Mouse (Mus musculus): ENCODE data around the gene Rnft1. TPM values are rescaled to one million over a fixed set of nuclear protein-coding genes. Genes with fewer than 3 reads are reported as not detected.
"Not testable (repeated sequence)": the region's sequence is repeated elsewhere in the genome, so short reads cannot be mapped to it uniquely, and the experiment has no call there.

The Rnft1 gene
- 10 to 100 TPM; 24.5 to 29.3 (median 27.0) TPM for total RNA-seq (2022)

GRCm38 (mm10) chr11:86484101-86484868 lies at the start of gene Rnft1:
TSS of gene Rnft1 (plus strand) at chr11:86484657.
- peak; percentile 86 to 98 for DNase-seq (ENCODE audit: low spot score in 2 of 2)

DNA sequence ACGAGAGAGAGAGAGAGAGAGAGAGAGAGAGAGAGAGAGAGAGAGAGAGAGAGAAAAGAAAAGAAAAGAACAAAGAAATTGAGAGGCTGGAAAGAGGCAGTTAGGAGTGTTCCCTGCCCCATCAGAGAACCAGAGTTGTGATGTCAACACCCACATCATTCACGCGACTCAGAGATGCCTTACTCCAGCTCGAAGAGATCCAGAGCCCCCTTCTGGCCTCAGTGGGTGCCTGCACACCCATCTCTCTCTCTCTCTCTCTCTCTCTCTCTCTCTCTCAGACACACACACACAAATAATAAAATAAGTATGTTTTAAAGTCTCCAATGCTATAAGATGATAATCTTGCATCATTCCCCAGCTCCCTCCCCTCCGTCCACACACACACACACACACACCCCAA lies 47.6 kb upstream of the Rnft1 start:
- DNase-seq (ENCODE audit: low spot score in 2 of 2) = no peak

DNA sequence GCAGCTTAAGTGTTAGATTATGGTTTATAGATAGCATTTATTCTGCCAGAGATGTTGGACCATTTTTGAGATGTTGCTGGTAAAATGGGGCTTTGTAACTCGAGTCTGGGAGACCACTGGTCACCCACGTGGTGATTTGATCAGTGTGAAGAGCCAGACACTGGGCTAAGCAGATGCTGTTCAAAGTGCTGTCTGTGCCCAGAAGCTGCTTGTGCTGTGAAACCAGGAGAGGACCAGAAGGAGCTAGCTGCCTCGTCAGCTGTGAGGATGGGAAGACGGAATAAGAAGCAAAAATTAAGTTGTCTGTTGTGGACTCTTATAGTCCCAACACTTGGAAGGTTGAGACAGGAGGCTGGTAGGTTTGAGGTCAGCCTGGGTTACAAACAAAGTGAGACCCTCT lies 46.2 kb upstream of the Rnft1 start:
- no peak for DNase-seq (ENCODE audit: low spot score in 2 of 2)

GRCm38 (mm10) chr11:86440791-86441190 lies 43.7 kb upstream of the Rnft1 start:
- no peak for DNase-seq (ENCODE audit: low spot score in 2 of 2)

- DNase-seq (ENCODE audit: low spot score in 2 of 2) = no peak
Measured at GRCm38 (mm10) chr11:86453991-86454390, 30.5 kb upstream of the Rnft1 start.

DNA sequence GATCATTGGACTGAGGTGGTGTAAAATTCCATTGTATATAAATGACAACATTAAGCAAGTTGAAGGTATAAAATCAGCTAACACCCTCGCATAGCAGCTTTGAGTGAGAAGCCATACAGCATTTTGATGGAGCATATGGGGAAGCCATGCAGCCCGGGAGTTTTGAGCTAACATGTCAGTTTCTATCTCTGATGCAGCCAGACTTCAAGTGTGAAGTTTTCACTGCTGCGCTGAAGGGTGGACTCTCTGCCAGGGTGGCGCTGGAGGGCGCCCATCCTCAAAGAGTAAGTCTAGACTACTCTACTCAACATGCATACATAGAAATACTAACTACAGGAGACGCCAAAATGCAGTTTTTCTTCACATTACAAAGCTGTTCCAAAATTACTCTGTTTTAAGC lies 26.9 kb upstream of the Rnft1 start:
- DNase-seq (ENCODE audit: low spot score in 2 of 2) = no peak

GRCm38 (mm10) chr11:86458866-86459265 lies 25.6 kb upstream of the Rnft1 start:
- no peak for DNase-seq (ENCODE audit: low spot score in 2 of 2)

- no peak for DNase-seq (ENCODE audit: low spot score in 2 of 2)
Measured at GRCm38 (mm10) chr11:86462579-86462978, 21.9 kb upstream of the Rnft1 start.

DNA sequence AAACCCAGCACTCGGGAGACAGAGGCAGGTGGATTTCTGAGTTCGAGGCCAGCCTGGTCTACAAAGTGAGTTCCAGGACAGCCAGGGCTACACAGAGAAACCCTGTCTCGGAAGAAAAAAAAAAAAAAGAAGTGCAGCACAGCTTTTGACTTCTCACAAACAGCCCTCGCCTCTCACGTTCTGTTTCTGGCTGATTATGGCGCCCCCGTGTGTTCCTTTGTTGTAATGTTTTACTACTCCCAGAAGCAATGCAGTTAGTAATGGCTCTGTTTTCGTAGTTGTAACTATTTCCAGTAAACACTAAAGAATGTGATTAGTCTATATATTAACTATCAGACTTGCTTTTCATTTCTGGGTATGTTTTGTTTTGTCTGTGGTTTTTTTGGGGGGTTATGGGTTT lies 20.2 kb upstream of the Rnft1 start:
- not testable (repeated sequence) for DNase-seq (ENCODE audit: low spot score in 2 of 2)

DNA sequence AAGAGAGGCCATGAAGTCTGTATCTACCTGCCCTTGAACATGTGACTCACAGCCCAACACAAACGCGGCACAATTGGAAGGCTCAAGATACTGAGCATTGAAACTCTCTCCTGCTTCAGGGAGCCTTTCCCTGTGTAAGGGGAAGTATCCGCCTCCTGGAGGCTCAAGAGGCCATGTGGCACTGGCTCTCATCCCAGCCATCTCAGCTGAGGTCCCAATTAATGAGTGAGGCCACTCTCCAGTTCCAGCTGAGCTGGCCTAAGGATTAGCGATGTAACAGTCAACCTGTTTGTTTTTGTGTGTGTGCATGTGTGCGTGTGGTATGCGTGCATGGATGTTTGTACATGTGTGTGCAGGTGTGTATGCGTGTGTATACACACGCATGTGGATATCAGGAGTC lies 16.1 kb upstream of the Rnft1 start:
- DNase-seq (ENCODE audit: low spot score in 2 of 2) = no peak

DNA sequence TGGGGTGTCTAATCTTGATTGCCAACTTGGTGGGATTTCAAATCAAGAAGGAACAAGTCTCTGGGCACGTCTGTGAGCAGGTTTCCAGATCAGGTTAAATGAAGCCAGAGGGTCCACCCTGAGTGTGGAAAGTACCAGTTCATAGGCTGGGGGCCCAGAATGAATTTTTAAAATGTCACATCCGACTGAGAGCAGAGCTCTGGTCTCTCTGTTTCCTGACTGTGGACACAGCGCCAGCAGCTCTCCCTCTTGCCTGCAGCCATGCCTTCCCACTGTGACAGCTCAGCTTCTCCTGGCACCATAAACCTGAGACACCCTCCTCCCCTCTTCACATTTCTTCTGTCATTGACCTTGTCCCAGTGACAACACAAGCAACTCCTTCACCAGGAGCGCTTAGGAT lies 15.5 kb upstream of the Rnft1 start:
- no peak for DNase-seq (ENCODE audit: low spot score in 2 of 2)

DNA sequence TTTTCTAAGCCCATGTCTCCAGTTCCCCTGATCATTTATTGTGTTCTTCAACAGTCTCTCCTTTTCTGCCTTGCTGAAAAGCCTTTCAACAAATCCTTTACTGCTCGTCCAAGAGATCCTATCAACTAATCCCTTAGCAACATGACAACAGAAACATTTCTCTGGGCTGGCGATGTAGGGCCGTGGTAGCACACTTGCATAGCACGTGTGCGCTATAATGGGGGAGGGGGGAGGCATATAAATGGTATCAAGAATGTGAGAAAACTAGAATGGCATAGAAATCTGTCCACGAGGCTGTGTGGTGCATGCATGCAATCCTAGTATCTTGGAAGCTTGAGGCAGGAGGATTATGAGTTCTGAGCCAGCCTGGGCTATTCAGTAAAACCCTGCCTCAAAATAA lies 12.7 kb upstream of the Rnft1 start:
- no peak for DNase-seq (ENCODE audit: low spot score in 2 of 2)

DNA sequence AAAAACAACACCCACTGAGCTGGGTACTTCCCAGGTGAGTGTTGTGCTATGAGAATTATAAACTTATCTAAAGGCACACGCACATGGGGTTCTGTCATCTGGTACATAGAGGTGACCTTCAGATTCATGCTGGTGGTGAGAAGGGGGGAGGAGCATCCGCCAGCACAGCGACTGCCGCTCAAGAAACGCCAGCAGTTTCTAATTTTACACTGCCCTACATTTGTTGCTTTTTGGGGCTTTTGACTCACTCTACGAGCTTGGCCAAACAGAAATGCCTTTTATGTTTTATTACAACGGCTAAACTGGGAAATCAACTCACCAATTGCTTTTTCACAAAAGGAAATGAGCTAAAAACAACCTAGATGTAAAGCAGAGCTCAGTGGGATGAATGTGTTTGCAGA lies 11.7 kb upstream of the Rnft1 start:
- peak in 1 of 2 experiments; percentile 42 for DNase-seq (ENCODE audit: low spot score in 2 of 2)

DNA sequence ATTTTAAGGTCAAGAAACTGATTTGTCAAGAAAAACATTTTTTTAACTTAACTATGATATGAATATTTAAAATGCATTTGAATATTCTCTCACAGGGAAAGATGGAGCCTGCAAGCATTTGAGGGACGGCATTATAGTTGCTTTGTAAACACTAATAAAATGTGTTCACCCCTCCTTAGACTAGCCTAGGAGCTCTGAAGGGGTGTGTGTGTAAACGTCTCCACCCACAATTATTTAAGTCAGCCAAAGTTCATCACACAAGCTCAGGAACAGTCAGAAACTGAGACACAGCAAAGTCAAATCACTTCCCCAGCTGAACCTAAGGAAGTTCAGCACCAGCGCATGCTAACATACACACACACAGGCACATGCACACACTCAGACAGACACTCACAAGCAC lies 10.9 kb upstream of the Rnft1 start:
- DNase-seq (ENCODE audit: low spot score in 2 of 2) = no peak

- DNase-seq (ENCODE audit: low spot score in 2 of 2) = peak in 1 of 2 experiments; percentile 40
Measured at GRCm38 (mm10) chr11:86484910-86485510, 553 bp downstream of the Rnft1 start.

GRCm38 (mm10) chr11:86490782-86491181 lies 6.3 kb downstream of the Rnft1 start:
- no peak for DNase-seq (ENCODE audit: low spot score in 2 of 2)

DNA sequence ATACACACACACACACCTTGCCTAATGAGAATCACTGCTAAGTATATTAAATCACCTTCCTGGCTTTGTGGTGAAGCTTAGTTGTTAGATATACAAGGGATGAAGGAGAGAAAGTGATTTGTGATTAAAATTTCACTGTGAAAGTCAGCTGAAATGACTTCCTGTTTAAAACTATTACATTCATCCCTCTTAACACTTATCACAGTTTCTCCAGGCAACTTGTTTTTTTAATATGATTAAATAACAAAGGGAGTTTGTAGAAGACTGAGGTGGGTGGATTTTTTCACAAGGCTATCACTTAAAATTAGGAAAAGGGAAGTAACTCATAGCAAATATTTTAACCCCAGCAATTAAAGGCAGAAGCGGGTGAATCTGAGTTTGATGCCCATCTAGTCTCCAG lies 12.9 kb downstream of the Rnft1 start:
- DNase-seq (ENCODE audit: low spot score in 2 of 2) = no peak

DNA sequence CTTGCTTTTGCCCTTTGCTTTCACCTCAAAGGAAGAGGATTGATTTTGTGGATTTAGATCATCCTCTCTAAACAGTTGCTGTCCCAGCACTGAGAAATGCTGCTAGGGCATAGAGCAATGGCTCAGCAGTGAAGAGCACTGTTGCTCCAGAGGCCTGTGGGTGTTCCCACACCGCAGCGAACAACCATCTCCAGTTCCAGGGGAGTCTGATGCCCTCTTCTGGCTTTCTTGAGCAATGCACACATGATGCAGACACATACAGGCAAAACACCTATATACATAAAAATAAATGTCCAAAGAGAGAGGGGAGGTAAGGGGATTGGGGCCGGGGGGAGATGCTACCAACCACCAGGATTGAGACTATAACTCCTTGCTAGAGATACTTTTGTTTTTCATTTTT lies 13.5 kb downstream of the Rnft1 start:
- no peak for DNase-seq (ENCODE audit: low spot score in 2 of 2)

DNA sequence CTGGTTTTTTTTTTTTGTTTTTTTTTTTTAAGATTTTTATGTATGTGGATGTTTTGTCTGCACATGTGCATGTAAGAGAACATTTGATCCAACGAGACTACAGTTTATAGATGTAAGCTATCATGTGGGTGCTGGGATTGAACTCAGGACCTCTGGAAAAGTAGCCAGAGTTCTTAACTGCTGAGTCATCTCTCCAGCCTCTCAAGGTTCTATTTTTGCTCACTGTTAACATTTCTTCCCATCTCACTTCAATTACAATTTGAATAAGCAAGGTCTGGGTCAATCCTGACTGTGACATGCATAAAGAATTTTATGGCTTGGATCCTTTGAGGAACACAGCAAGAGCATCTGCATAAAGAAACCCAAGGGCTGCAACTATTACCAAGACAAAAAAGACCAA lies 16.3 kb downstream of the Rnft1 start:
- no peak for DNase-seq (ENCODE audit: low spot score in 2 of 2)

DNA sequence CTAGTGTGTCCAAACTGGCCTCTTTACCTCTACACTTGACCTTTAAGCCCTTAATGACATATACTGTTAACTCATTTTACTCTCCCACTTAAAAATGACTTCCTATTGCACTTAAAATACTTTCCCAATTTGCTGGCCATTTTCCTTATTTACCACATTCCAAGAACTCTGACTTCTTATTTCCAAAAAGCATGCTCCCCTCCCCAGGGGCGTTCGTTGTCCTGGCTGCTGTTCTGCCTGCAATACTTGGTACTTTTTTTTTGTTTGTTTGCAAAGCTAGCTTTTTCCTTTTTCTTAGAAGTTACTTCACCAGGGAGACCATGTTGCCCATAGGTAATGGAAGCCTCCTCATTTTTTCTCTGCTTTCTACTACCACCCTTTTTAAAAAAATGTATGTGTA lies 18.7 kb downstream of the Rnft1 start:
- DNase-seq (ENCODE audit: low spot score in 2 of 2) = no peak

DNA sequence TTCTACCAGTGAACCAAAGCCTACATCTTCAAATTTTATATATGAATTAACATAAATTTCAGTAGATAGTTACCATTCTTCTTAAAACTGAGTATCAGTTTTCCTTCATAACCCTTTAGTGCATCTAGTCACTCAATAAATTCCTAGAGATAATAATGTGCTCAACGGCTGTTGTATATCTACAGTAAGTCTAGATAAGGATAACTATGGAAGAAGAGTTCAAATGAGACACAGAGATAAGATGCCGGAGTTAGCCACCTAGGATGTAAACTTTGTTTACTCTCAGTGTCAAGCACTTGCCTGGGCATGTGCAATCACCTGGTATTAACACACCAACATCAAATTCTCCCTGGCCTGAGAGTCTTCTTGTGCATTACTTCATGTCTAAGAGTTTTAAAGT lies 22.9 kb downstream of the Rnft1 start:
- DNase-seq (ENCODE audit: low spot score in 2 of 2) = no peak

DNA sequence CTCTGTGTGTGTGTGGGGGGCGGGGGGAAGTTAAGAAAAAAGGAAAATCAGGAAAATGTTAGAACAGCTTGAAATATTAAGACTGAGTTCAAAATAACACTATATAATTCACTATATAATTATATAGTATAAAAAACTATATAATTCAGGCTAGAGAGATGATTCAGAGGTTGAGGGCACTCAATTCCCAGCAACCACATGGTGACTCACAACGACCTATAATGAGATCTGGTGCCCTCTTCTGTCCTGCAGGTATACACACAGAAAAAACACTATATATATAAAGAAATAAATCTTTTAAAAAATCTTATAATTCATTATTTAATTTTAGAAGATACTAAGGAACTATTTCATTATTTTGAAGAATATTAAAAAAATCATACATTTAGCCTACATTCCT lies 23.5 kb downstream of the Rnft1 start:
- no peak for DNase-seq (ENCODE audit: low spot score in 2 of 2)

- DNase-seq (ENCODE audit: low spot score in 2 of 2) = no peak
Measured at GRCm38 (mm10) chr11:86516620-86517019, 32.2 kb downstream of the Rnft1 start.

Data from left cerebral cortex, adult 8-10 months (tissue).